Comparison of ENCODE assay signal across 8 mouse cellular contexts in genomic region chr6:73221189-73221957, GRCm38 (mm10). TPM values are rescaled to one million over a fixed set of nuclear protein-coding genes. Genes with fewer than 3 reads are reported as not detected.
DNase-seq lines count a peak whose midpoint lies in the region; ATAC-seq and TF ChIP-seq lines count a peak whose summit lies in the region.

Gene Dnah6, minus strand, starts transcription at chr6:73221651.

- TF ChIP-seq POLR2A in heart, adult 2 months (IDR thresholded peaks at IDR 0.05; ENCODE audit: insufficient read depth, low read depth, low read length): peak; percentile 47; the same call in 1 of the 2 replicates
- no peak for TF ChIP-seq POLR2A in kidney, adult 2 months (IDR thresholded peaks at IDR 0.05; ENCODE audit: low read depth, low read length)
- TF ChIP-seq POLR2A in small intestine, adult 2 months (IDR thresholded peaks at IDR 0.05; ENCODE audit: low read depth, low read length): no peak

- H3K9ac ChIP-seq in embryonic facial prominence, embryonic 11.5 days (replicated peaks; ENCODE audit: low read length): no peak within 1 kb of the TSS
- H3K9ac ChIP-seq in heart, adult 2 months (ENCODE audit: low read depth, low read length): peak within 1 kb of the TSS; percentile 6; the same call in 1 of the 2 replicates
- H3K9ac ChIP-seq in limb, embryonic 11.5 days (ENCODE audit: low read length): no peak within 1 kb of the TSS
- peak within 1 kb of the TSS; percentile 49; the same call in 1 of the 2 replicates for H3K9ac ChIP-seq in midbrain, embryonic 13.5 days (replicated peaks)

- H3K36me3 ChIP-seq in embryonic facial prominence, embryonic 11.5 days (replicated peaks; ENCODE audit: control insufficient read depth, insufficient read depth, low read depth, low read length): no peaks in the 10 kb centered on the region
- H3K36me3 ChIP-seq in heart, adult 2 months (ENCODE audit: control insufficient read depth, insufficient read depth, low read length): no peaks in the 10 kb centered on the region
- H3K36me3 ChIP-seq in kidney, adult 2 months (ENCODE audit: control insufficient read depth, insufficient read depth, low read length): no peaks in the 10 kb centered on the region
- no peaks in the 10 kb centered on the region for H3K36me3 ChIP-seq in limb, embryonic 11.5 days (ENCODE audit: control insufficient read depth, insufficient read depth, low read length)
- H3K36me3 ChIP-seq in midbrain, embryonic 13.5 days: no peaks in the 10 kb centered on the region
- H3K36me3 ChIP-seq in small intestine, adult 2 months (ENCODE audit: control insufficient read depth, insufficient read depth, low read length): no peaks in the 10 kb centered on the region

- TF ChIP-seq EP300 in heart, adult 2 months (IDR thresholded peaks at IDR 0.05; ENCODE audit: insufficient read depth, low read depth, low read length): no peak

- TF ChIP-seq CTCF in heart, adult 2 months (IDR thresholded peaks at IDR 0.05): no peak
- no peak for TF ChIP-seq CTCF in kidney, adult 2 months (conservative IDR thresholded peaks at IDR 0.05; ENCODE audit: insufficient read depth, insufficient read length, low read depth, low read length)
- no peak for TF ChIP-seq CTCF in small intestine, adult 2 months (IDR thresholded peaks at IDR 0.05; ENCODE audit: extremely low read depth, insufficient read length, insufficient replicate concordance, low read depth, low read length)

- WGBS in embryonic facial prominence, embryonic 11.5 days: 34% methylated on average over 25 of the region's 25 CpGs
- WGBS in heart, adult 2 months: 33% methylated on average over 25 of the region's 25 CpGs
- 29% methylated on average over 25 of the region's 25 CpGs for WGBS in kidney, adult 2 months
- WGBS in limb, embryonic 11.5 days: 37% methylated on average over 25 of the region's 25 CpGs
- 32% methylated on average over 25 of the region's 25 CpGs for WGBS in midbrain, embryonic 13.5 days
- WGBS in small intestine, adult 2 months: 31% methylated on average over 25 of the region's 25 CpGs

- intact Hi-C loops in heart, adult 2 months (cut with DNase I): no loop called here

- ATAC-seq in embryonic facial prominence, embryonic 11.5 days (replicated peaks; ENCODE audit: insufficient number of reproducible peaks, low FRiP score, low TSS enrichment, low read depth): peak; percentile 97
- peak; percentile 98 for ATAC-seq in limb, embryonic 11.5 days (ENCODE audit: insufficient number of reproducible peaks, low FRiP score, low TSS enrichment, low read depth)
- ATAC-seq in midbrain, embryonic 13.5 days: peak; percentile 100

- H3K4me3 ChIP-seq in embryonic facial prominence, embryonic 11.5 days (ENCODE audit: low read depth, low read length): peak within 1 kb of the TSS; percentile 27
- H3K4me3 ChIP-seq in heart, adult 2 months: peak within 1 kb of the TSS; percentile 52
- peak within 1 kb of the TSS; percentile 31 for H3K4me3 ChIP-seq in kidney, adult 2 months (ENCODE audit: insufficient read depth, low read depth, low read length)
- H3K4me3 ChIP-seq in limb, embryonic 11.5 days (ENCODE audit: low read depth, low read length): peak within 1 kb of the TSS; percentile 16; the same call in 1 of the 2 replicates
- H3K4me3 ChIP-seq in midbrain, embryonic 13.5 days (replicated peaks): peak within 1 kb of the TSS; percentile 45
- H3K4me3 ChIP-seq in small intestine, adult 2 months (ENCODE audit: low read depth, low read length): peak within 1 kb of the TSS; percentile 29

- H3K4me1 ChIP-seq in embryonic facial prominence, embryonic 11.5 days (ENCODE audit: control insufficient read depth, insufficient read depth, low read length): no peaks in the 10 kb centered on the region
- H3K4me1 ChIP-seq in heart, adult 2 months (ENCODE audit: control insufficient read depth, insufficient read depth, low read length): peaks cover 1% of the 10 kb centered on the region
- H3K4me1 ChIP-seq in kidney, adult 2 months (ENCODE audit: control insufficient read depth, insufficient read depth, low read length): peaks cover 4% of the 10 kb centered on the region; the same call in 1 of the 2 replicates
- 0 out of 2 replicates have a peak, but pooled peaks cover 2% of the 10 kb centered on the region for H3K4me1 ChIP-seq in limb, embryonic 11.5 days (ENCODE audit: control insufficient read depth, insufficient read depth, low read length)
- H3K4me1 ChIP-seq in midbrain, embryonic 13.5 days (replicated peaks): peaks cover 13% of the 10 kb centered on the region
- H3K4me1 ChIP-seq in small intestine, adult 2 months (ENCODE audit: control insufficient read depth, insufficient read depth, insufficient read length, low read length): peaks cover 3% of the 10 kb centered on the region; the same call in 1 of the 2 replicates

- H3K27ac ChIP-seq in embryonic facial prominence, embryonic 11.5 days (replicated peaks; ENCODE audit: low read depth, low read length): no peak within 1 kb of the TSS
- peak within 1 kb of the TSS; percentile 85 for H3K27ac ChIP-seq in heart, adult 2 months
- H3K27ac ChIP-seq in kidney, adult 2 months (ENCODE audit: insufficient read depth, low read depth, low read length): peak within 1 kb of the TSS; percentile 73
- H3K27ac ChIP-seq in limb, embryonic 11.5 days (replicated peaks; ENCODE audit: low read depth, low read length): no peak within 1 kb of the TSS
- peak within 1 kb of the TSS; percentile 35; the same call in 1 of the 2 replicates for H3K27ac ChIP-seq in midbrain, embryonic 13.5 days
- no peak within 1 kb of the TSS for H3K27ac ChIP-seq in small intestine, adult 2 months (ENCODE audit: insufficient read depth, low read depth, low read length)

- no peaks in the 10 kb centered on the region for H3K27me3 ChIP-seq in embryonic facial prominence, embryonic 11.5 days (ENCODE audit: control insufficient read depth, insufficient read depth, low read length)
- no peaks in the 10 kb centered on the region for H3K27me3 ChIP-seq in heart, adult 2 months (ENCODE audit: control insufficient read depth, insufficient read depth, low read length)
- no peaks in the 10 kb centered on the region for H3K27me3 ChIP-seq in kidney, adult 2 months (replicated peaks; ENCODE audit: control insufficient read depth, insufficient read depth, low read length)
- H3K27me3 ChIP-seq in limb, embryonic 11.5 days (ENCODE audit: control insufficient read depth, insufficient read depth, low read length): no peaks in the 10 kb centered on the region
- no peaks in the 10 kb centered on the region for H3K27me3 ChIP-seq in midbrain, embryonic 13.5 days
- no peaks in the 10 kb centered on the region for H3K27me3 ChIP-seq in small intestine, adult 2 months (ENCODE audit: control insufficient read depth, insufficient read depth, low read length)

- peak within 1 kb of the TSS; percentile 57 for H3K4me2 ChIP-seq in embryonic facial prominence, embryonic 11.5 days (ENCODE audit: low read depth, low read length)
- peak within 1 kb of the TSS; percentile 39 for H3K4me2 ChIP-seq in limb, embryonic 11.5 days (ENCODE audit: low read depth, severe bottlenecking)
- H3K4me2 ChIP-seq in midbrain, embryonic 13.5 days (replicated peaks): peak within 1 kb of the TSS; percentile 72

- no peaks in the 10 kb centered on the region for H3K79me2 ChIP-seq in heart, adult 2 months (replicated peaks; ENCODE audit: control insufficient read depth, insufficient read depth, low read length)

- no peaks in the 10 kb centered on the region for H3K9me3 ChIP-seq in embryonic facial prominence, embryonic 11.5 days (replicated peaks; ENCODE audit: control insufficient read depth, low read length)
- no peaks in the 10 kb centered on the region for H3K9me3 ChIP-seq in limb, embryonic 11.5 days (ENCODE audit: control insufficient read depth, low read length)
- H3K9me3 ChIP-seq in midbrain, embryonic 13.5 days: no peaks in the 10 kb centered on the region

- peak; percentile 85 for DNase-seq in adrenal gland, postnatal 25 days
- peak; percentile 94 for DNase-seq in embryonic facial prominence, embryonic 11.5 days (ENCODE audit: low spot score)
- DNase-seq in heart, adult 2 months: peak; percentile 80 to 91
- DNase-seq in kidney, adult 2 months: peak; percentile 96
- DNase-seq in limb, embryonic 11.5 days (ENCODE audit: low spot score): peak; percentile 90
- DNase-seq in MN1 (ENCODE audit: low spot score): no peak

RNA-seq across cellular contexts. Expression of gene Dnah6, which starts in this region (rescaled TPM):
- total RNA-seq in adrenal gland, postnatal 25 days (2021): 0.03 TPM in 1 of 2 replicates, not detected in the other
- polyA plus RNA-seq in embryonic facial prominence, embryonic 11.5 days (2014; fragmentation: Nextera tagmentation; extraction: Ambion mirVana): 0.04 TPM in 2 replicates
- total RNA-seq in heart, adult 2 months (2021): under 1 TPM; 0.05 to 0.07 TPM
- polyA plus RNA-seq in heart, adult 2 months (2012; rRNA removed): 0.09 and 0.27 TPM in 2 replicates
- polyA plus RNA-seq in kidney, adult 2 months (2012; rRNA removed): 0.03 TPM in 2 replicates
- 0.01 TPM in 2 replicates for polyA plus RNA-seq in limb, embryonic 11.5 days (2014; fragmentation: Nextera tagmentation; extraction: Ambion mirVana)
- 0.08 and 0.17 TPM in 2 replicates for polyA plus RNA-seq in midbrain, embryonic 13.5 days (2015; fragmentation: Nextera tagmentation; extraction: Ambion mirVana)
- polyA plus RNA-seq in small intestine, adult 2 months (2012; rRNA removed): 0.01 and 0.04 TPM in 2 replicates

Comparison
In these comparisons a context has a peak if more than half of its experiments do, and no peak if none do; other contexts are left out.
1. Peak in DNase-seq in adrenal gland, postnatal 25 days; RNA of the gene not detected or under 1 TPM.
2. Peak in DNase-seq, ATAC-seq, H3K4me3 ChIP-seq and H3K4me2 ChIP-seq in embryonic facial prominence, embryonic 11.5 days; RNA of the gene not detected or under 1 TPM.
3. Peak in DNase-seq, H3K4me3 ChIP-seq, H3K27ac ChIP-seq and H3K9ac ChIP-seq in heart, adult 2 months; RNA of the gene not detected or under 1 TPM.
4. Peak in DNase-seq, H3K4me3 ChIP-seq and H3K27ac ChIP-seq in kidney, adult 2 months; RNA of the gene not detected or under 1 TPM.
5. Peak in DNase-seq, ATAC-seq, H3K4me3 ChIP-seq and H3K4me2 ChIP-seq in limb, embryonic 11.5 days; RNA of the gene not detected or under 1 TPM.
6. Peak in ATAC-seq, H3K4me3 ChIP-seq, H3K27ac ChIP-seq, H3K9ac ChIP-seq and H3K4me2 ChIP-seq in midbrain, embryonic 13.5 days; RNA of the gene not detected or under 1 TPM.